Mouse (Mus musculus): Measurements from ENCODE around the gene Itsn1. TPM values are rescaled to one million over a fixed set of nuclear protein-coding genes. Genes with fewer than 3 reads are reported as not detected.

The Itsn1 gene
- total RNA-seq, 1 experiment from 2014 or later = 27.0 TPM

DNA sequence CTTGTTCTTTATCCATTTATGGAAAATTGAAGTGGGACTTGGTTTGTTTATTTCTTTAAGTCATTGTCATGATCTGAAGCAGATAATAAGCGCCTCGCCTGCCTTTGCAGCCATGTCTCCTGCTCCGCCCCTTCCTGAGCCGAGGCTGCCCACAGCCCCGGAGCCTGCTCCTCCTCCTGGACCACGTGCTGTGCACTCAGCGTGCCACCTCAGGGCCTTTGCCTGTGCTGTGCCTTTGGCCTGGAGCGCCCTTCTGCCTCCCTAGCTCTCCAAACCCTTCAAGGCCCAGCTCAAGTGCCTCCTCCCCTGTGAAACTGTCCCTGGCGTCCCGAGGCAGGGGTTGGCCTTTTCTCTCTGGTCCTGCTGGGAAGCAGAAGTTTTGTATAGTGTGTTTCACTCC is 123.7 kb downstream of the Itsn1 start:
- no peak for ATAC-seq (ENCODE audit: extremely low read depth, insufficient number of reproducible peaks, low FRiP score, poor library complexity, severe bottlenecking)

DNA sequence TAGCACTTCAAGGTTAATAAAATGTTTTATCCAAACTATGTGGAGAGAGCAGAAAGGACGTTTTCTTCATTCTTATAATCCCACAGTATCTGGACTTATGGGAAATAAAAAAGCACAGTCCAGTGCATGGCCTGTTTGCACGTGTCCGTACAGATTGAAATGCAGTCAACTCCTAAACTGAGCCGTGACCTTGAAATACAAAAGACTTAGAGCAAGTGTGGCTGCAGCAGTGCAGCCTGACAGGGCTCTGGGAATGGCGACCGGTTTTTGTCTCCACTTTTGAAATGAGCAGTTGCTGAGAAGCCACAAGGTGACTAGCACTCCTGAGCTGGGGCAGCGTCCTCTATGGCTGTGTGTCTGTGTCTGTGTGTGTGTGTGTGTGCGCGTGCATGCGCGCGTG is 124.1 kb downstream of the Itsn1 start:
- no peak for ATAC-seq (ENCODE audit: extremely low read depth, insufficient number of reproducible peaks, low FRiP score, poor library complexity, severe bottlenecking)

- no peak for ATAC-seq (ENCODE audit: extremely low read depth, insufficient number of reproducible peaks, low FRiP score, poor library complexity, severe bottlenecking)
These were observed 129.6 kb downstream of the Itsn1 start for GRCm38 (mm10) chr16:91858695-91859094.

GRCm38 (mm10) chr16:91859203-91859602 is 130.1 kb downstream of the Itsn1 start:
- ATAC-seq (ENCODE audit: extremely low read depth, insufficient number of reproducible peaks, low FRiP score, poor library complexity, severe bottlenecking) = no peak

GRCm38 (mm10) chr16:91859958-91860357 is 130.9 kb downstream of the Itsn1 start:
- no peak for ATAC-seq (ENCODE audit: extremely low read depth, insufficient number of reproducible peaks, low FRiP score, poor library complexity, severe bottlenecking)

GRCm38 (mm10) chr16:91860471-91861125 is 131.5 kb downstream of the Itsn1 start:
- no peak for ATAC-seq (ENCODE audit: extremely low read depth, insufficient number of reproducible peaks, low FRiP score, poor library complexity, severe bottlenecking)

DNA sequence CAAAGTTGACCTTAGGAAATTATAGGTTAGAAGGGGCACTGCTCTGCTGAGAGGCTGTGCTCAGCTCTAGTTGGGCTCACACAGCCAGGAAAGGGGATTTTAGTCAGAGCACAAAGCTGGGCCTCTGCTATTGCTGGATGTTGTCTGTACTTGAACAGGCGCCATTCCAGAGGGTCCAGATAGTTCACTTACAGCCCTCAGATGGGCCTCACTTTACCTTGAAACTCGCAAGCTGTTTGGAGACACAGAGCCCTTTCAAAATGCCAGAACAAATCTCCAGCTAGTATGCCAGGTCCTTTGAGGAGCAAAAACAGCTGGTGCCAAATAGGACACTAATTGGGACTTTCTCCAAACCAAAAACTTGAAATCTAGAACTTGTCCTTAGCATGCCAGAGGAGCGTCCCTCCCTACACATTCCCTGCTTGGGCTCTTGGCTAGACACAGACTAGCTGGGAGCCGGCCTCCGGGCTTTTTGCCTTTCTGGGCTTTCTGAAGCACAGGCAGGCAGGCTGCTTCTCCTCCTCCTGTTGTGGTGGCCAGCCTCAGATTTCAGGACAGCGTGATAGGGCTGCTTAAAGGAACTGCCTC is 132.8 kb downstream of the Itsn1 start:
- no peak for ATAC-seq (ENCODE audit: extremely low read depth, insufficient number of reproducible peaks, low FRiP score, poor library complexity, severe bottlenecking)

DNA sequence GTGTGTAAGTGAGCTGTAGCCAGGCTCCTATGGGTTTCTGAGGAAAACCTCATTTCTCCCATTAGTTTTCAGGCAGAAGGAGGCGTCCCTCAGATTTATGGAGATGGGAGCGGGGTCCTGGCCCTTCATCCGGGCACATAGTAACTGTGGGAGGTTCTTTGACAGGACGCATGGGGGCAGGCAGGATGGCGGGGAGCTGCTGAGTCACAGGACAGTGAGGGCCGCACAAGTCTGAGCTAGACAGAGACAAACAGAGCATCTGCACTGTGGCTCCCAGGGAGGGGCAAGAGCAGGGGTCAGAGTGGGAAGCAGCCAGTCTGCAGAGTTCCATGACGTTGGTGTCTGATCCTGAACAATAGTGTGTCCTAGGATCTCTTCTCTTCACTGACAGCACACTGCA is 133.8 kb downstream of the Itsn1 start:
- ATAC-seq (ENCODE audit: extremely low read depth, insufficient number of reproducible peaks, low FRiP score, poor library complexity, severe bottlenecking) = no peak

DNA sequence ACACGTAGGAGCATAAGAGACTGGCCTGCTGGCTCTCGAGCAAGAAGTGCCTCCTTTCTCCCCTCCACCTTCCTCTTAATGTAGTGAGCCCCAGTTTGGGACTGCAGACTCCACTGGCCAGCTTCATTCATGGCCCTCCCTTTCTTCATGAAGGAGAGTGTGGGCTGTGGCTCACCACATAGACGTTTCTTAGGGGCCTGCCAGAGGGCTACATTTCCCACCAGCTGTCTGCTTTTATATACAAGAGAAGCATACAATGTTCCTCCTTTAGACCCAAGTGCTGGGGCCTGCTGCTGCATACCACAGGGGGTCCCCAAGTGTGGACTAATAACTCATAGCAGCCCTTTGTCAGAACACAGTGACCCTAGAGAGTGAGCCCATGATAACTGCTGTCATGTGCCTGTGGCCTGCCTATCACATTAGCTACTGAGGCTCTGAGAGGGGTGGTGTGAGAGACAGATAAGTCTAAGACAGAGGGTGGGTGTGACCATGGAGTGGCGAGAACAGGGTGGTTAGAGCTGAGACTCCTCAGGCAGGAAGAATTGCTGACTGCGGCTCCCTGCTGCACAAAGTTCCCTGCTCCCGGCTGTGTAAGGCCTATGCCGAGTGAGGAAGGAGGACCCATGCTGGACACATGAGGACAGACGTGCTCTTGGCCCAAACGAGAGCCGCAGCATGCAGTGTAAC is 135.7 kb downstream of the Itsn1 start:
- no peak for ATAC-seq (ENCODE audit: extremely low read depth, insufficient number of reproducible peaks, low FRiP score, poor library complexity, severe bottlenecking)

GRCm38 (mm10) chr16:91865570-91866257 is 136.6 kb downstream of the Itsn1 start:
- ATAC-seq (ENCODE audit: extremely low read depth, insufficient number of reproducible peaks, low FRiP score, poor library complexity, severe bottlenecking) = no peak

DNA sequence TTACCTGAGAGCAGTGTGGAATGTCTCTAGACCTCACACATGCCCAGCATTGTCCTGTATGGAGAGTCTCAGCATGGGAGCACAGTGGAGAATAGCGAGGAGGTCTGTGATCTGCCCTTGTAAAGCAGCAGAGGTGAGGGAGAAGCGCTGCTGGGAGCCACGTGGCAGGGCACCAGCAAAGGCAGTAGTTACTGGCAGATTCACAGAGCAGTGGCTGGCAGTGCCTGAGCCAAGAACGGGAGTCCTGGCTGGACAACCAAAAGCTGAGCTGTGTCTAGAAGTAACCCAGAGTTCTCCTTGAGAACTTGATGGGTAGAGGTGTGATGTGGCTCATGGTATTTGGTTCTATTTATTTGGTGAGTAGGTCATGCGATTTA is 137.2 kb downstream of the Itsn1 start:
- no peak for ATAC-seq (ENCODE audit: extremely low read depth, insufficient number of reproducible peaks, low FRiP score, poor library complexity, severe bottlenecking)

- no peak for ATAC-seq (ENCODE audit: extremely low read depth, insufficient number of reproducible peaks, low FRiP score, poor library complexity, severe bottlenecking)
These were observed 138.6 kb downstream of the Itsn1 start for GRCm38 (mm10) chr16:91867672-91868071.

- ATAC-seq (ENCODE audit: extremely low read depth, insufficient number of reproducible peaks, low FRiP score, poor library complexity, severe bottlenecking) = peak; percentile 88
These were observed 140.1 kb downstream of the Itsn1 start for GRCm38 (mm10) chr16:91868943-91869911.

- ATAC-seq (ENCODE audit: extremely low read depth, insufficient number of reproducible peaks, low FRiP score, poor library complexity, severe bottlenecking) = peak; percentile 39
These were observed 141.1 kb downstream of the Itsn1 start for GRCm38 (mm10) chr16:91870158-91870582.

GRCm38 (mm10) chr16:91871188-91871587 is 142.1 kb downstream of the Itsn1 start:
- ATAC-seq (ENCODE audit: extremely low read depth, insufficient number of reproducible peaks, low FRiP score, poor library complexity, severe bottlenecking) = no peak

DNA sequence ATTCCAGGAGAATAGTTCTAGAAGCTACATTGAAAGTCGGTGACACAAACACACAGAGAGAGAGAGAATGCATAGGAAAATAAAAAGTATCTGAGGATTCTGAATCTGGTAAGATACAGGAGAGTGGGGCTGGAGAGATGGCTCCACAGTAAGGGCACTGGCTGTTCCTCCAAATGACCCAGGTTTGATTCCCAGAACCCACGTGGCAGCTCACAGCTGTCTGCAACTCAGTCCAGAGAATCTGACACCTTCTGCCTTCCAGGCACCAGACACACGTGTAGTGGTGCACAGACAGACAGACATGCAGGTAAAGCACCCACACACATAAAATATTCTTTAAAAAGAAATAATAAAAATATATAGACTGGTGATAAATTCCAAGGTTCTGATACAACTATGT is 144.6 kb downstream of the Itsn1 start:
- ATAC-seq (ENCODE audit: extremely low read depth, insufficient number of reproducible peaks, low FRiP score, poor library complexity, severe bottlenecking) = no peak

GRCm38 (mm10) chr16:91875567-91876344 is 146.7 kb downstream of the Itsn1 start:
- no peak for ATAC-seq (ENCODE audit: extremely low read depth, insufficient number of reproducible peaks, low FRiP score, poor library complexity, severe bottlenecking)

DNA sequence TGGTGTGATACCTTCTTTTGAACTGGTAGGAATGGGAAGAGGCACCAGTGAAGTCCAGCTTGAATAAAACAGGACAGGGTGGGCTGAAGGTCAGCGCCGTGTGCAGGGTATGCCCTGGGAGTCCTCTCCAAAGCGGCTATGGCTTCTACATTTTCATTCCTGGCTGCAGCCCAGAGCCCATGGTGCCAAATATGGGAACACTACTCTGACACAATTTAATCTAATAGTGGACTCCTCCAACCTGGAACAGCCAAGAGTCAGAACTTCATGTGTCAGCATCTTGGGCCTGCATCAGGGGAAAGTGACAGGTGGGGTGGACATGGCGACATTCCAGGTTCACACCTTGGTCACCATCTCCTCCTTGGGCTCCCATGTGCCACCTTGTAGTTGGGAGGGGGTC is 147.4 kb downstream of the Itsn1 start:
- ATAC-seq (ENCODE audit: extremely low read depth, insufficient number of reproducible peaks, low FRiP score, poor library complexity, severe bottlenecking) = no peak

All from neutrophil, adult 5-6 weeks (primary cell).